Mouse (Mus musculus) spleen, adult 18-20 months (tissue): Measurements from ENCODE around the gene Olfr275.
"Not testable (repeated sequence)": the region's sequence is repeated elsewhere in the genome, so short reads cannot be mapped to it uniquely, and the experiment has no call there.

Experiments used
- DNase-seq, 2 experiments: peaks; one replicate each; pipeline ENCODE4 v3.0.0; 2022; ENCODE audit warnings: mixed read lengths in 2 of 2

Gene Olfr275

GRCm38 (mm10) chr4:52814304-52814703 is at the start of gene Olfr275:
Gene Olfr275 (plus strand): TSS chr4:52814604.
- DNase-seq: no peak

DNA sequence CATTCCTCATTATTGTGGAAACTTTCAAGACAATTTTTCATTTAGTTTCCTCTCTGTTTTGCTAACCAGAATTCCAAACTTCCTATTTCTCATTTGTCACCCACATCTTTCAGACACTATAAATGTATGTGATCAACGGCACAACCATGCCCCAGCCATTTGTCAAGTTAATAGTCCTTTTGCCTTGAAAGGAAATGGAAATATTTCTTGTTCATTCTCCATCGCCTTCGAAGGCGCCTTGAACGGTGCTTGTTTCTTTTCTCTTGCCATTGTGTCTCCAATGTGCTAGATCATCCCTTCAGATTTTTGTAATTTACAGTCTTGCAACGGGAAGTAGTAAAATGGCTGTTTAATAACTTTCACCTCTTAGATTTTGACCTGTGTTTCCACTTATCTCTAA is 48.8 kb upstream of the Olfr275 start:
- DNase-seq: no peak

DNA sequence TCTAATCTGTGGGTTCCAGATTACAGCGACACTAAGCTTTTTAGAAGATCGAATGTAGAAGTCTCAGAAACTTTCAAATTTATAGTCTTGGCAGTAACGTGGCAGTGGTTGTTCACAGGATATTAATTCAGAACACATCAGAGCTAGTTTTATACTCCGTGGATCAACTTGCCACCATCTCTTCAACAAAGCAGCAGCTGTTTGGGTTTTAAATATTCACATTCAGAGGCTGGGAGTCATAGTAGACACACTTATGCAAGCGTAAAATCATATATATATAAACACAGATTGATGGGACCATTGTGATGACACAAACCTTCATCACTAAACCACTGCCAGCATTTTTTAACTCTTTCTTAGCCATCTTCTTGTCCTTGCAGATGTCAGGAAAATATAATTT is 42.2 kb upstream of the Olfr275 start:
- no peak for DNase-seq

GRCm38 (mm10) chr4:52800013-52800412 is 14.4 kb upstream of the Olfr275 start:
- DNase-seq: no peak

- no peak for DNase-seq
Measured at GRCm38 (mm10) chr4:52811871-52812270, 2.5 kb upstream of the Olfr275 start.

DNA sequence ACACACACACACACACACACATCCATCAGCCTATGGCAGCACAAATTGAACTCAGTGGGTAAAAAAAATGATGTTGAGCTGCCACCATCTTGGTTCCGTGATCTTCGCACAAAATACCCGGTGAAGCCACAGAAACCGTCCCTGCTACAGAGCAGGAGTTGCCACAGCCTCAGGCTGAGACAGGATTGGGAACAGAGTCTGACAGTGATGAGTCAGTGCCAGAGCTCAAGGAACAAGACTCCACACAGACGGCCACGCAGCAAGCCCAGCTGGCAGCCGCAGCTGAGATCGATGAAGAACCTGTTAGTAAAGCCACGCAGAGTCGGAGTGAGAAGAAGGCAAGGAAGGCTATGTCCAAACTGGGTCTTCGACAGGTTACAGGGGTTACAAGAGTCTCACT is 7.0 kb downstream of the Olfr275 start:
- DNase-seq: no peak

GRCm38 (mm10) chr4:52845411-52845810 is 31.0 kb downstream of the Olfr275 start:
- DNase-seq: not testable (repeated sequence)

DNA sequence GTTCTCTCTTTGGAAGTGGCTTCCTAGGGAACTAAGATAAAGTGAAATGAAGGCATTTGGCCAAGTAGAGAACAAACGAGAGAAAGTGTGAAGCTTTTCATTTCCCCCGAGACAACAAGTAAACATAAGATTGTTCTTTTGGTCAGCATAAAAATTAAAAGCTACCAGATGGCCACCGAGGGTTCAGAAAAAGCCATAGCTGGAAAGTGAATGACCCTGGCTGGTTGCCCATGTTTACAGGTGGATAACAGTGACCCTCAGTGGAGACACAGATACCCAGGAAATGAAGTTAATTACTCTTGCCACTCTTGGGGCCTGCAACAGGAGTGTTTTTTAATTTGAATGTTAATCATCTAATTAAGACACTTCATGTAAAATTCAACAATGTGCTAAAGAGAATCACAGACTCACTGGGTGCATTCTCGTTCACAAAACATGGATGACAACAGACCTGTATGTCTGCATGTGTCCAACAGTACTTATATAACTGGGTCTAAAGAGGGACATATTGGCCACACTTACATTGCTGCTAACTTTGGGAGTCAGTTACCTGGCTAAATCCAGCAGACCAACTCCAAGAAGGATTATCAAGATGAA is 34.7 kb downstream of the Olfr275 start:
- DNase-seq: no peak

GRCm38 (mm10) chr4:52849672-52850071 is 35.3 kb downstream of the Olfr275 start:
- DNase-seq: no peak

DNA sequence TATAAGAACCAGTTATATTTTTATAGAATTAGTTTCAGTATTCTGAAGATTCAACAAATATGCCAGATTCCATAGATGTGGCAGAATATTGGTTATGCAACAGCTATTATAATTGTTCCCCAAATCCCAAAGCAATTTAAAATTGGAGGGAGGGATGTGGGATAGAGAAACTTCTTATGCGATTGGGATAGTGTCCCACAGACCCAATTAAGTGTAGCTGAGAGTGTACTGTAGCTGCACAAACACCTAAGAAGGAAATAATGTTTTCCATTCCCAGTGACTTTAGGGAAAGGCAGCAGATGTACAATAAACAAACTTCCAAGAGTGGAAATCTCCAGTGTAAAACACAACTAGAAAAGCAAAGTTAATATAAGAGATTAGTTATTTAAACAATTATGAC is 44.7 kb downstream of the Olfr275 start, which contains the start of gene Olfr273:
Gene Olfr273 (minus strand): TSS at position 101 of the 400 bp plus-strand sequence.
- DNase-seq: no peak

GRCm38 (mm10) chr4:52864156-52864555 is 49.8 kb downstream of the Olfr275 start:
- DNase-seq: no peak
